Mouse (Mus musculus): ENCODE measurements at regions not wholly inside any gene's neighbourhood (a gene's known extent, or its start where the extent isn't known, plus 50 kb on each side); places are given as distances from the start of the nearest gene placed in this dataset.

- TF ChIP-seq POLR2A (IDR thresholded peaks at IDR 0.05; ENCODE audit: borderline replicate concordance, extremely low read depth, insufficient read depth, insufficient read length, poor library complexity, severe bottlenecking) (no peak), CTCF (IDR thresholded peaks at IDR 0.05; ENCODE audit: borderline replicate concordance, extremely low read depth, insufficient read depth, insufficient read length) (no peak)
Observed at GRCm38 (mm10) chr5:101538410-101539253, 126.2 kb downstream of the Nkx6-1 start.

All from brain, embryonic 14.5 days (tissue).